Mouse (Mus musculus) cerebellum, postnatal 4 days (tissue): ENCODE measurements around the gene S100a13.

Experiments
- DNase-seq, 2 experiments: peaks; one replicate each; pipeline ENCODE4 v3.0.0; 2022; ENCODE audit warnings: low spot score in 2 of 2, mixed read lengths in 1 of 2

S100a13 gene

DNA sequence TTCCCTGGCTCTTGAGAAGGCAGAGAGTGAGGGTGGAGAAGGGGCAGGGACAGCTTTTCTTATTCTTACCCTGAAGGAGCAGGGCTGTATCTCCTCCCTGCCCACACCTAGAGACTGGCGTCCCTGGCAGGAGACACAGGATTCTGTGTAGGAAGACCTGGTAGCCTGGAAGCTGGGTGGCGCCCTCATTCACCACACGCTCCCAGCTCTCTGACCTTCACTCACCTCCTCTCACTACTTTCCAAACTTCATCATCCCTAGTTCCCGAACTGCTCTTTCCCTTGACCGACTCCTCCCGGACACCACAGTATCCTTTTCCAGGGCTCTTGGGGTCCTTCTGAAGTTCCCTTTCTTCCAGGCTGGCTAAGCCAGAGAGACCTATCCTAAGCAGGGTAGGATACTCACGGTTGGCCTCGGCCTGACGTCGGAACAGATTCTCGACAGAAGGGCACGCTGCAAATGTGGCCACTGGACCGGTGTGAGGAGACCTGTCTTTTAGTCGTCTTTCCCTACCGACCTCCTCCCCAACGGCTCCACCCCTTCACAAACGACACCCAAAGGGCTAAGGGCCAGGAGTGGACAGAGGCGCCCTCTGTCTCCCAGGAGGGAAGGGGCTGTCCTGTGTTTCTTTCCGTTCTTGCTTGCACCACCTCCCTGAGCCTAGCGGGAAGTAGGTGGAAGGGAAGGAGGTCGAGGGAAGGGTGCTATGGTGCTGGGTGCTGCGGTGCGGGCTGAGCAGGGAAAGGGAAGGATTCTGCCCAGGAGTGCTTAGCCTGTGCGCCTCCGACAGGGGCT lies at the start of gene S100a13, which contains the start of gene S100a1:
Gene S100a13, plus strand, starts transcription at position 640 of the 795 bp plus-strand sequence.
Gene S100a1, minus strand, starts transcription at position 597 of the 795 bp plus-strand sequence.
- no peak for DNase-seq

DNA sequence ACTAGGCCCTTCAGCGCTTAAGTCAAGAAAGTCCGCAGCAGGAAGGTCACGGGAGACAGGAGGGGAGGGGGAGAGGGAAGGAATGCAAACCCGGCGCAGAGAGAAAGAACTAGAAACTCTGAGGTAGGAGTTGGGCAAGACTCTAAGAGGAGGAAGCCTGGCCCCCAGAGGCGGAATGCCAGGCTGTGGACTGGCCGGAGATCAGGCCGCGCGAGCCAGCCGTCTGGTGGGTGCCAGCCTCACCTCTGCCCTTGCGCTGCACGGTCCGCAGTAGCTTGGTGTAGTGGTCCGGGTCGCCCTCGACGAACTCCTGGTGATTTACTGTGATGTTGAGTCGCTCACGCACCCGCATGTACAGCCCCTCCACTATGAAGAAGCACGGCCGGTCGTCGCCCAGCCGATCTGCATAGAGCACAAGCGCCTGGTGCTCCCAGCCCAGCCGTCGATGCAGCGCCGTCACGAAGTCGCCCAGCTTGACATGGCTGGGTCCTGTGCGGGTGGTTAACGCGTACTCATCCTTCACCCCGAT lies 49.6 kb upstream of the S100a13 start:
- DNase-seq: no peak

DNA sequence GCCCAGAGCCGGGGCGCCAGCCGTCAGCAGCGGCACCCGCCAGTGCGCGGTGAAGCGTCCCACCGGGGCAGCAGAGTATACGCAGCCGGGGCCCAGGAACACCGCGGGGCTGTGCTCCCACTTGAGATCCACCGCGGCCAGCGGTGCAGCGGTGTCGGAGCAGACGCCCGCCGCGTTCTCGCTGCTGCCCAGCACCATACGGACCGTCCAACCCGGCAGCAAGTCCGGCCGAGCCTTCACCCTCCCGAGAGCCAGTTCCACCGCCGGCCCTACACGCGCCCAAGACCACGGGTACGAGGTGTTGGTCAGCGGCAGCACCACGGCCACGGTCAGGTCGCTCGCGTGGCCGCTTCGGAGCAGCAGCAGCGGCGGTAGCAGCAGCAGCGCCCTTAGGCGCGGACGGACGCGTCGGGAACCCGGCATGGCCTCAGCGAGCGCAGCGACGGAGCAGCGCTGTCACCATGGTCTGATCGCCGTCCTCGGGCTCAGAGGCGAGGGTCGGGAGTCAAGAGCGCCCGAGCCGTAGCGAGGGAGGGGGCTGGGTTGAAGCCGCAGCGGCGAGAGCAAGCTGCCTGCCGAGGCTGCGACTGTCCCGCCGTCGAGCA lies 49.1 kb upstream of the S100a13 start:
- DNase-seq: peak in 1 of 2 experiments; percentile 31

DNA sequence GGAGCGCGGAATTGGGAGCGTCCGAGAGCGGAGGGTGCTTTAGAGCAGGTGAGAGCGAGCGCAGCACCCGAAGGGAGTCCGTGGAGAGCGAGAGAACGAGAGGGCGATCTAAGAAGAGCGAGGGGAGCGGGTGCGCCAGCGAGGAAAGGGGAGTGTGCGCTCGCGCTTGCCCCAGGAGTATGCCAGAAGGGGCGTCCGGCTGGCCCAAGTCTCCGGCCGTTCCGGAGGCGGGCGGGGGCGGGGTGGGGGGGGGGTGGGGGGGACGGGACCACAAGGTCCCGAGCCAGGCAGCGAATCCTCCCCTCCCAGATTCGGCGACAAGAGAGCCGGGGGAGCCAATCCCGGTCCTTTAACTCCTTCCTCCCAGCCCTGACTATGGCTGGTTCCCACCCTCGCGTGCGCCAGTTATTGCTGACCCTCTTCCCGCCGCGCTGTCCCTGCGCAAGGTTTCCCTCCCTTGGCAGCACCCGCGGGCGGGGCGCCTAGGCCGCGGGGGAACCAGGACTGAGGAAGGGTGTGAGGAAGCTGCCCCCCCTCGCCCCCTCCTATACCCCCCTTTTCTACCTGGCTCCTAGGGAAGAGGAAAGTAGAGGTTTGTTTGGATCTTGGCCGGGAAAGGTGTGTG lies 48.4 kb upstream of the S100a13 start, which contains the start of gene Npr1:
Gene Npr1, minus strand, starts transcription at position 181 of the 625 bp plus-strand sequence.
- peak in 1 of 2 experiments; percentile 25 for DNase-seq

DNA sequence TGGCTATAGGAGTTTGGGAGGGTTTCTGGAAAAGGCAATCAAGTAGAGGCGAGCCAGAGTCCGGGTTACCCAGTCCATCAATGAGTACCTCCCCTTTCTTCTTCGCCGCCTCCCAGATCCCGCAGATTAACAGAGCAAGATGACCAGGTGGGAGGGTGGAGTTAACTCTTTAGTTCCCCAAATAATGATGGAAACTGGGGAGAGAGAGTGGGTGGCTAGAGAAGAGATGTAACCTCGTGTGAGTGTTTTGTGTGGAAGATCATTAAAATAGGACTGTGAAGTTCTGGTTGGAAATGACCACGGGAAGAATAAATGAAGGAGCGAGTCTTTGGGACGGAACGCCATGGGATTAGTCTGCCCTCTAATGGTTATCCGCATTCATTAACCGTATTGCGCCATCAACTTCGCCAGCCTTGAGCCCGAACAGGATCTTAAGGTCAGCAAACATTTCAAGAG lies 47.9 kb upstream of the S100a13 start:
- DNase-seq: peak in 1 of 2 experiments; percentile 41

DNA sequence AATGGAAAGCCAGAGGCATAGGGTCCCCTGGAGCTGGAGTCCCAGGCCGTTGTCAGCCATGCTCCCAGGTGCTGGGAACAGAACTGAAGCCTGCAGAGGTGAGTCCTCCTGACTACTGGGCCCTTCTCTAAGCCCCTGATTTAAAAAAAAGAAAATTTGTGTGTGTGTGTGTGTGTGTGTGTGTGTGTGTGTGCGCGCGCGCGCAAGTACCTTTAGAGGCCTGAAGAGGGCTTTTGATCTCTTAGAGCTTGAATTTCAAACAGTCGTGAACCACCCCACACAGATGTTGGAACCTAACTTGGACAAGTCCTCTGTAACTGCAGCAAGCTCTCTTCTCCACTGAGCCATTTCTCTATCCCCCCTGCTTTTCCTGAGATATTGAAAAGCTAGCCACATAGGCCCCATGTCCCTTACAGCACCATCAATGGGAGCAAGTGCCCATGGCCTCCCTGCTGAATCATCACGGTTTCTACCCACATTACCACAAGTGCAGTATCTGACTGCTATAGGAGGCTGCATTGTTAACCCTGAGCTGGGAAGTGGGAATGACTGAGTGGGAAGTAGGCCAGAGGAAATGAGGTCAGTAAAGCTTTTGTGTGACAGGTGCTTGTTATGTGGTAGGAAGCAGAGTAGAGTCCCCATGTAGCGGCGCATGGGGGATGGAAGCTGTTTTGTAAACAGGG lies 46.5 kb upstream of the S100a13 start:
- DNase-seq: no peak

DNA sequence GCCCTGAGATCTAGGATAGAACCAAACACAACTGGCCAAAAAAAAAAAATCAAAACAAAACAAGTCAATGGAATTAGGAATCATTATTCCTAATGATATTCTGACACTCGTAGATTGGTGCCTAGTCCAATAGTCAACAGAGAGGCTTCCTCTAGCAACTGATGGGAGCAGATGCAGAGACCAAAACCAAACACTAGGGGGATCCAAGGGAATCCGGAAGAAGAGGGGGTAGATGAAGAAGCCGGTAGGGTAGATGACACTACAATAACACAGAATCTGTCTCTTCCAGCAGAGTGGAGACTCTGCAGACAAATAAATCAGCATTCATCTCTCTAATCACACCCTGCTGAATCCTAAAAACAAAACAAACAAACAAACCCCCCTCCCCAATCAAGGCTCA lies 42.0 kb upstream of the S100a13 start:
- DNase-seq: no peak

DNA sequence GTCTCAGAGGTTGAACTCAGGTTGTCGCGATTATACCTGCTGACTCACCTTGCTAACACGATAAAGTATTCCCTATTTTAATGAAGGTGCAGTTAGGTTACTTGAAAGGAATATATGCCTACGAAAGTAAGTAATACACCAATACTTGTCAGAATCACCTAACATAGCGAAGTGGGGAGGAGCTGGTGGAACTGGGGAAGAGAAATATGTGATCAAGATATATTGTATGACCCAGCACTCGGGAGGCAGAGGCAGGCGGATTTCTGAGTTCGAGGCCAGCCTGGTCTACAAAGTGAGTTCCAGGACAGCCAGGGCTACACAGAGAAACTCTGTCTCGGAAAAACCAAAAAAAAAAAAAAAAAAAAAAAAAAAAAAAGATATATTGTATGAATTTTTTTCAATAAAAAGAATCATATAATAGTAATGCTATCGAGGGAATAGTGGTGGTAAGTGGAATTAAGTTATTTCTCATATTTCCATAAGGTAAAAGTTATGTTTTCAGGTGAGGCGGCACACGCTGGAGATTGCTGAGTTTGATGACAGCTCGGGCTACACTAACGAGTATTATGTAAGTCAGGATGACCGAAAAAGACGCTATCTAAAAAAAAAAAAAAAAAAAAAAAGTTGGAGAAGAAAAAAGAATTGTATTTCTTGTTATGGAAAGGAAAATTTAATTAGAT lies 38.9 kb upstream of the S100a13 start:
- DNase-seq: no peak

DNA sequence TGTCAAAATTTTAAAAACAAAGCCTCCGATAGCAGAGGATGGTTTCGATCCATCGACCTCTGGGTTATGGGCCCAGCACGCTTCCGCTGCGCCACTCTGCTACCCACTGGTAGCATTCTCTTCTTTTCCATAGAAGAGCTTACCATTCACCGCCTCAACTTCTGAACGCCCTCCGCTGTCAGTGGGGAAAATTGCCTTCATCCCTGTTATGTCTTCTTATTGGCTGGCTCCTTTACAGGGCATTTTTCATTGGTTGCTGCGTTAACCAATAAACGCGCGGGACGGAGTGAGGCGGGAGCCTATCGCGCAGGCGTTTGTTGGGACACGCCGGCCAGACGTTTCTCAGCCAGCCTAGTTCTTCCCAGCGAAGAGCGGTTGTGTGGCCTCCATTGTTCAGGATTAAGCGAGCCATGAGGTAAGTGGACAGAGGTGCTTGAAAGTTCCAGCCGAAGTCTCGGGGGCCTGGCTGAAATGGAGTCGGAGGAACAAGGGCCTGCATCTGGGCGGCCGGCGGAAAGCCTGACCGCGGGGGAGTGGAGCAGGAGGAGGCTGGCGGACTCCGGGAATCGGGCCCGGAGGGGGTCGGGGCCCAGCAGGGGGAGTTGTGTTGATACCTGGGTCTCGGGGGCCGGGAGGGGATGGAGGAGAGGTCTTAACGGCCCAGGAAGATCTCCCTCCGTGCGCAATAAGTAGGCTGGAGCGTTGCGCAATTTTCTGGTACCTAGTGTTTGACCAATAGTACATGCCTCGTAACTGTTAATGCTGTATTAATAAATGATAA lies 38.2 kb upstream of the S100a13 start, which contains the start of gene Ilf2:
Gene Ilf2, plus strand, starts transcription at position 296 of the 781 bp plus-strand sequence.
- peak; percentile 93 to 95 for DNase-seq

DNA sequence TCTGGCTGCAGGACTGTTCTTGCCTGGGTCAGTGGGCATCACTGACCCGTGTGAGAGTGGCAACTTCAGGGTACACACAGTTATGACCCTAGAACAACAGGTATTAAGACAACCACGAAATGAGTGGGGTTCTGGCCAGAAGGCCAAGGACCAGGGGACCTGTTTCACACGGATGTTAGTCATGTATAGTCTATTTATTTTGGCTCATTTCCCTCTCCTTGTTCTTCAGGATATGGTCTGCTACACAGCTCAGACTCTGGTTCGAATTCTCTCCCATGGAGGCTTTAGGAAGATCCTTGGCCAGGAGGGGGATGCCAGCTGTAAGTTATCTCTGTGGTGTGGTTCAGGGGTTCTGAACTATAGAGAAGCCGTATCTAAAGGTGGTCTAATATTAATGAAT lies 27.2 kb upstream of the S100a13 start:
- no peak for DNase-seq

DNA sequence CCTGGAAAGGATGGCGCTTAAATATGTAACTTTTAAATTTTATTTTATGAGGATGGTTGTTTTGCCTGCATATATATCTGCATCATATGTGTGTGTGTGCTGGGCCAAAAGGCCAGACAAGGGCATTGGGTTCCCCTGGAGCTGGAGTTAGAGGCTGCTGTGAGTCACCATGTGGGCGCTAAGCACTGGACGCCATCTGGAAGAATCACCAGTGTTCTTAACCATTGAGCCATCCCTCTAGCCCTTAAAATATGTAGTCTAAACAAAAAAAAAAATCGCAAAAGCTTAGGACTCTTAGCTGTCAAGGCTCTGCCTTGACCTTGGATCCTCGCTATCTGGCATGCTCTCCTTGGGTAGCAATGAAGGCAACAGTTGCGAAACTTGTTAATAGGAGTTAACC lies 25.7 kb upstream of the S100a13 start:
- no peak for DNase-seq

DNA sequence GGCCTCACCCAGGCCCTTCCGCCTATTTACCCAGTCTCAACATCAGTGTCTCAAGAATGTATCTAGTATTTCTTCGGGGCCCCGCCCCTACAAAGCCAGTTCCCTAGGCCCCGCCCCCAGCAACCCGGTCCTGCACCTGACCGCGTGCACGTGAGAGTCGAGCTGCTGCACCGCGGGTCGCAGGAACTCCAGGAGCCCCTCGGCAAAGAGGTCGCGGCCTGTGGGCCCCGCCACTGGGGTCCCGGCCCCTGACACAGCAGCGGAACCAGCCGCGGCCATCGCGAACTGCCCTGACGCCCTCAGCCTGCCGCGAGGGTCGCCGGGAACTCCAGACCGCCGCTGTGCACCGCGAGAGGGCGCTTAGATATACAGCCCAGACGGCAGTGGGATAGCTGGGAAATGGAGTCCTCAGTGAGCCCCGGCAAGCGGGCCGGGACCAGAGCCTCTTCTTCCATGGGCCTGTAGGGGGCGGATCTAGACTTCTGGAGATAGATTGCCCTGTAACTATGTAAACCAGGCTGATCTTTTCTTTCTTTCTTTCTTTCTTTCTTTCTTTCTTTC lies 23.5 kb upstream of the S100a13 start, which contains the start of gene Snapin:
Gene Snapin, minus strand, starts transcription at position 338 of the 561 bp plus-strand sequence.
- peak; percentile 93 to 96 for DNase-seq

DNA sequence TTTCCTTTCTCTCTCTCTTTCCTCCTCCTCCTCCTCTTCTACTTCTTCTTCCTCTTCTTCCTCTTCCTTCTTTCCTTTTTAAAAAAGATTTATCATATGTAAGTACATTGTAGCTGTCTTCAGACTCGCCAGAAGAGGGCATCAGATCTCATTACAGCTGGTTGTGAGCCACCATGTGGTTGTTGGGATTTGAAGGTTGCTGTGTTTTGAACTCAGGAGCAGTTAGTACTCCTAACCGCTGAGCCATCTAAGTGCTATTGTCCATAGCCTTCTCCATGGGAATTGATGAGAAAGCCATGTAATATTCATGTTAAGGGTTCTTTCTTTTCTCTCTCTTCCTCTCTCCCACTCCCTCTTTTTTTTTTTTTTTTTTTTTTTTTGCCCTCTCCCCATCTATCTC lies 22.9 kb upstream of the S100a13 start:
- no peak for DNase-seq

DNA sequence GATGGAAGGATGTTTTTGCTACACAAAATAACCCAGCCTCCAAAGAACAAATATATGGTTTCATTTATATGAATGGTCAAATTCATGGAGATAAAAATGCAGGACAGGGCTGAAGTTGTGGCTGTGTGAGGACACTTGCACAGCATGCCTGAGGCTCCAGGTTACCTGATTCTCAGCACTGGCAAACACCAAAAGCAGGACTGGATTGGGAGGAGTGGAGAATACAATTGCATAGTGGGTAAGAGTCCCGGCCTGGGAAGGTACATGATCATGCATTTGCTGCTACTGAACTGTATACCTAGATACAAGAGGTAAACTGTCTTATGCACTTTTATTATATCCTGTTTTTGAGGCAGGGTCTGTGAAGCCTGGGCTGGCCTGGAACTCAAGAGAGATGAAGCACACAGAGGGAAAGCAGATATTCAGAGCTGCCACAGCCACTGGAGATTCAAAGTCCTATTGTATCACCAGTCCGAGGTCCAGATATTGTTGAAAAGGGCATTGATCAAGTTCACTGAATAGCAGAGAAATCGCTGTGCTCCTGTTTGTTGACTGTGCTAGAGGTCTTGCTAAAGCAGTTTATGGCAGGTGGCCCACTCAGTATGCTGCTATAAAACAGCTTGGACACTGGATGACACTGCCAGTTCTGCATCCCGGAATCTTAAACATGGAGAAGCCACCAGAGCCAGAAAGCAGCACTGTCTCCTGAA lies 20.2 kb upstream of the S100a13 start:
- DNase-seq: no peak

DNA sequence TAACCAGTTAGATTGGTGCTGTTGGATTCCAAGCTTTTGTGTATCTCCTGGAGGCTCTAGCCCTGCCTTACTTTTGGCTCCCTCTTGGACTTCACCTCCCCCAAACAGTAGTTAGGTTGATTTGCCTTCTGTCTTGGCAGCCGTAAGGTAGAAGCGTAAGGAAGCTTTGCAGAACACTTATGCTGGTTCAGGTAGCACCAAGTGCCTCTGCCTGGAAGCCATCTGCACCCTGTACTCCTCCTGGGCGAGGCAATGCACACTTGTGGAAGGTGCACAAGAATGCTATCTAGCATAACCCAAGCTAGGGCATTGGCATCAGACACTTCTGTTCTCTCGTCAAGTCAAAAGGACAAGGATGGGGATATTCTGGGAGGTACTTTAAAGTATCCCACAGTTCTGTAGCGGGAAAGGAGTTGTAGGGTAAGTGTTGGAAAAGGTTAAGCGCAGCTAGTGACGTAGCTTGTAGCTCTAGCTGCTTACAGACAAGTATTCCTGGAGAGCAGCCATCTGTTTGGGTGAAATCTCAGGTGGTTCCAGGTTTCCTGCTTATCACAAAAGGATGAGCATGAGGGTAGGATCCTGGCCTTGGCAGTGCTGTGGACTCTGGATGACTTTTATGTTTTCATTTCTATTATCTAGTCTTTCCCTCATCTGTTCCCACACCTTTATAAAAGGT lies 18.2 kb upstream of the S100a13 start:
- DNase-seq: no peak

DNA sequence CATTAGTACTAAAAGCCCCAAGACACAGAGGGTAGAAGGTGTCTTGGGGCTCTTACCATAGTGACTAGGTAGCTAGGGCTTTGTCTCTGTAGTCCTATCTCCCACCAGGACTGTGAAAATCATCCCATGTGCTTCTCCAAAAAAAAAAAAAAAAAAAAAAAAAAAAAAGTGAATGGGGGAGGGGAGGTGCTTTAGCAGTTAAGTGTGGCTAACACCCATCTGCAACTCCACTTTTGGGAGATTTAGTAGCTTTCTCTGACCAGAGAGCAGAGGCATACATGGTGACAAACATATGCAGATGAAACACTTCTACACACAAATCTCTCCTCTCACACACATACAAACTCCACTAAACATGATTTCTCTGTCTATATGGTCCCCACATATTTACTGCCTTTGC lies 16.6 kb upstream of the S100a13 start:
- no peak for DNase-seq

DNA sequence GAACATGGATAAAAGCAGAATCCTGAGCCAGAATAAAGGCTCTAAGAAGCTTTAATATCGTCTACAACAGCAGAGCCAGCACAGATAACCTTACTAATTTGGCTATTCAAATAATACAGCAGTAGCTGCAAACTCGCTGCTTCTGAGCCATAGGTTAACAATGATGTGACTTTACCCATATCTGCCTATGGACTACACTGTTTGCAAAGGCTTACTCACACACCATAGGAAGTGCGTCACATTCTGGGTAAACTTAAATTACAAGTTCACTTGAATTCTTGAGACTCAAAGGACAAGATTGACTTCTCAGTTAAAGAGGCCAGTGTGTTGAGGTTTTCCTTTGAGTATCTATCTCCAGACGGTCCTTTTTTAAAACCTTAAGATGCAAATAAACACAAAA lies 10.8 kb upstream of the S100a13 start:
- DNase-seq: no peak

DNA sequence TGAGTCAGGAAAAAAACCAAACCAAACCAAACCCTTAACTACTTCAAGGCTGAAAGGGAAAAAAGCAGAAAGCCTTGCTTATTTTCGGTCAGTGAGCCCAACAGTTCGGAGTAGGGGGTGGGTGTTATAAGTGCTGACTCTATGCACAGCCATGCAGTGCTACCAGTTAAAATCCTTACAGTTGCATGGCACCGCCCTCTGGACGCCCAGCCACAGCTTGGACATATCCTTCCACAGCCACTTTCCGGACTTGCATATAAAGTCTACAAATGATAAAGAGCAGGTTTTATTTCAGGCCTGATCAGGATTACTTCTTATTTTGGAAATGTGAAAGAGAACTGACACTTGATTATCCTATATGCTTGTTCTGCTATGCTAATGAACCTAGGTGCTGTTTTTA lies 9.0 kb upstream of the S100a13 start:
- no peak for DNase-seq

DNA sequence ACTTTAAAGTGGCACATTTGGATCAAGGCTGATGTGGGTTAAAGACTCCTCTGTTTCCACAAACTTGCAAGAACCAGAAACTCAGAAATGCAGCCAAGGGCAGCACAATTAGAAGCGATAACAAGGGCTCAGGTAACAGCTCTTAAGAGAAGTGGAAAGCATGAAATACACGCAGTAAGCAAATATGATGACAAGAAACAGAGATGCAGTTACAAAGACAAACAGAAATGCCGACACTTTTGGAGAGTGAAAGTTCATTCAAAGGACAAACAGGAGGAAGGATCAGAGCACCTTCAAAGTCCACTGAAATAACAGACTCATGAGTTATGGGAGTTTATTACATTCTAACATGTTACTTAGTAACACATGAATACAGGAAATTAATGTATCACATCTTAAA lies 7.9 kb upstream of the S100a13 start:
- DNase-seq: no peak
